Mouse (Mus musculus) C2C12 (cell line): Measurements from ENCODE around the gene Erich3. TPM values are rescaled to one million over a fixed set of nuclear protein-coding genes. Genes with fewer than 3 reads are reported as not detected.

Source experiments
- H3K27me3 ChIP-seq: one replicate; pipeline ENCODE4 v1.6.1; 2011; ENCODE audit not compliant: control insufficient read depth, insufficient read depth, insufficient read length
- H3K36me3 ChIP-seq: one replicate; pipeline ENCODE4 v1.6.1; 2011; ENCODE audit not compliant: control insufficient read depth, insufficient read depth
- H3K4me3 ChIP-seq: one replicate; pipeline ENCODE4 v1.5.1; 2011; ENCODE audit warnings: mild to moderate bottlenecking, control low read depth; ENCODE audit not compliant: poor library complexity, insufficient read depth, severe bottlenecking
- H3K79me2 ChIP-seq: one replicate; pipeline ENCODE4 v1.6.1; 2011; ENCODE audit not compliant: control insufficient read depth, insufficient read depth
- H3K79me3 ChIP-seq: one replicate; pipeline ENCODE4 v1.6.1; 2011; ENCODE audit warnings: low read depth, control low read depth
- H3ac ChIP-seq: one replicate; pipeline ENCODE3; 2011; ENCODE audit warnings: low read depth; ENCODE audit not compliant: control insufficient read depth, insufficient read length
- CEBPB ChIP-seq: IDR thresholded peaks from one replicate; pipeline ENCODE4 v1.6.1; 2011; ENCODE audit warnings: low read depth, mild to moderate bottlenecking, control low read depth, moderate library complexity
- CTCF ChIP-seq: IDR thresholded peaks from one replicate; pipeline ENCODE4 v1.5.1; 2011; ENCODE audit not compliant: control insufficient read depth, insufficient read depth, insufficient read length
- FOSL1 ChIP-seq: IDR thresholded peaks from one replicate; pipeline ENCODE4 v1.8.0; 2011; ENCODE audit warnings: mild to moderate bottlenecking, low read length; ENCODE audit not compliant: poor library complexity, insufficient read depth, severe bottlenecking
- MAX ChIP-seq: IDR thresholded peaks from one replicate; pipeline ENCODE4 v1.6.1; 2011; ENCODE audit warnings: mild to moderate bottlenecking, control low read depth
- MYOD1 ChIP-seq: IDR thresholded peaks from one replicate; pipeline ENCODE4 v1.6.1; 2011; ENCODE audit warnings: low read depth; ENCODE audit not compliant: control insufficient read depth, insufficient read length
- MYOG ChIP-seq: IDR thresholded peaks from one replicate; pipeline ENCODE4 v1.6.1; 2011; ENCODE audit not compliant: control insufficient read depth, insufficient read length; ENCODE audit errors: extremely low read depth
- USF1 ChIP-seq: IDR thresholded peaks from one replicate; pipeline ENCODE4 v1.6.1; 2011; ENCODE audit warnings: low read depth, mild to moderate bottlenecking, control low read depth, moderate library complexity
- polyA plus RNA-seq: library from polyadenylated mRNA; unstranded; fragments of >200 nt; fragmentation: generic; extraction: Trizol; gene quantifications from one replicate; pipeline ENCODE4 v1.2.1, GENCODE M21; 2012; ENCODE audit warnings: missing spikeins

The Erich3 gene
- polyA plus RNA-seq, 1 experiment: 0.01 TPM

- no peaks in the 10 kb centered on the region for H3K27me3 ChIP-seq
- no peaks in the 10 kb centered on the region for H3K79me2 ChIP-seq
- no peak overlapping the region for H3ac ChIP-seq
- no peaks in the 10 kb centered on the region for H3K79me3 ChIP-seq
- no peak overlapping the region for H3K4me3 ChIP-seq
- H3K36me3 ChIP-seq: no peaks in the 10 kb centered on the region
- TF ChIP-seq CTCF (no peak), MYOD1 (no peak), USF1 (no peak), CEBPB (no peak), MAX (no peak), MYOG (no peak), FOSL1 (no peak)
Observed at GRCm38 (mm10) chr3:154696611-154697010, 33.0 kb downstream of the Erich3 start.

- H3ac ChIP-seq: no peak overlapping the region
- no peaks in the 10 kb centered on the region for H3K27me3 ChIP-seq
- no peaks in the 10 kb centered on the region for H3K36me3 ChIP-seq
- no peaks in the 10 kb centered on the region for H3K79me2 ChIP-seq
- TF ChIP-seq CTCF (no peak), MAX (no peak), MYOD1 (no peak), MYOG (no peak), FOSL1 (no peak), USF1 (no peak), CEBPB (no peak)
- H3K4me3 ChIP-seq: no peak overlapping the region
- no peaks in the 10 kb centered on the region for H3K79me3 ChIP-seq
Observed at GRCm38 (mm10) chr3:154698907-154699306, 35.2 kb downstream of the Erich3 start.

GRCm38 (mm10) chr3:154700296-154700695, 36.6 kb downstream of the Erich3 start:
- Histone ChIP-seq H3K27me3 (no peaks in the 10 kb centered on the region), H3K79me2 (no peaks in the 10 kb centered on the region), H3ac (no peak overlapping the region), H3K79me3 (no peaks in the 10 kb centered on the region), H3K36me3 (no peaks in the 10 kb centered on the region), H3K4me3 (no peak overlapping the region)
- TF ChIP-seq USF1: no peak
- no peak for TF ChIP-seq CTCF
- no peak for TF ChIP-seq FOSL1
- TF ChIP-seq CEBPB: no peak
- no peak for TF ChIP-seq MAX
- TF ChIP-seq MYOG: no peak
- TF ChIP-seq MYOD1: no peak

DNA sequence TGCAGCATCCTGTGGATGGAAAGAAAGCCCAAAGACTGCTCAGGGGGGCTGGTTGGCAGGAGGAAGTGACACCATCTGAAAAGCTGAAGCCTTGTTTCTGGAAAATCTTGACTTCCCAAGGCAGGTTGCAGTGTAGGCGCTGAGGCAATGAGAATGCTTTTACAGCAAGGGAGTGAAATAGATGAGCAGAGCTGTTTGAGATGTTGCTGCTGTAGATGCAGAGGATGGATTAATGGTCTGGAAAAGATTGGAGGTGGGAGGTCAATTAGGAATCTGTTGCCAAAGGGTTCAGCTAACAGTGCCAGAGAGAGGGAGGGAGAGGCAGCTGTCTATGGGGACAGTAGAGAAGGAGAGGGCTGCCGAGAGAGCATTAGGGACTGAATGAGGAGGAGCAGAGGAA, 37.1 kb downstream of the Erich3 start:
- Histone ChIP-seq H3K4me3 (no peak overlapping the region), H3K27me3 (no peaks in the 10 kb centered on the region), H3K79me3 (no peaks in the 10 kb centered on the region), H3K79me2 (no peaks in the 10 kb centered on the region), H3ac (no peak overlapping the region), H3K36me3 (no peaks in the 10 kb centered on the region)
- TF ChIP-seq MYOD1: no peak
- TF ChIP-seq MAX: no peak
- TF ChIP-seq FOSL1: no peak
- no peak for TF ChIP-seq CTCF
- TF ChIP-seq USF1: no peak

DNA sequence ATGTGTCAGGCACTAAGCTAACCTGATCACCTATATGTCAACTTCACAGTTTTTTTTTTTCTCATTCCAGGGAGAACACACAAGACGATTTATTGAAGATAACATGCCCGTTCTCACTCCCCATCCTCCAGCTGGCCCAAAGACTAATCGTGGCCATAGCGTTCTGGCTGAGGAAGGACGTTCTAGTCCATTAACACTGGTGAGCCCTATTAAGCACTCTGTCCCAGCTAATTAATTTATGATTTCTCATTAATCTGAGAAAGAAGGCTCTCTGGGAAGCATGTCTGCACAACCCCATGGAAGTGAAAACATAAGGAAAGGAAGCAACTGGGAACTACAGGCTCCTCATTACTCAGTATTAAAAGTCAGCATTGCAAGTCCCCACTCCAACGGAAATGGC, 41.1 kb downstream of the Erich3 start:
- no peaks in the 10 kb centered on the region for H3K27me3 ChIP-seq
- H3K4me3 ChIP-seq: no peak overlapping the region
- H3K36me3 ChIP-seq: no peaks in the 10 kb centered on the region
- no peak for TF ChIP-seq MYOG
- TF ChIP-seq CTCF: no peak
- TF ChIP-seq USF1: no peak
- H3K79me3 ChIP-seq: no peaks in the 10 kb centered on the region
- H3ac ChIP-seq: no peak overlapping the region
- no peaks in the 10 kb centered on the region for H3K79me2 ChIP-seq

GRCm38 (mm10) chr3:154708150-154708549, 44.5 kb downstream of the Erich3 start:
- TF ChIP-seq FOSL1 (no peak), MYOD1 (no peak), USF1 (no peak), MAX (no peak), CTCF (no peak), MYOG (no peak), CEBPB (no peak)

More at GRCm38 (mm10) chr3:154708150-154708549, 44.5 kb downstream of the Erich3 start:
- Histone ChIP-seq H3K79me3 (no peaks in the 10 kb centered on the region), H3K36me3 (no peaks in the 10 kb centered on the region), H3K79me2 (no peaks in the 10 kb centered on the region), H3ac (no peak overlapping the region), H3K27me3 (no peaks in the 10 kb centered on the region), H3K4me3 (no peak overlapping the region)
